Mouse (Mus musculus): ENCODE data around the gene Ier3.

DNA sequence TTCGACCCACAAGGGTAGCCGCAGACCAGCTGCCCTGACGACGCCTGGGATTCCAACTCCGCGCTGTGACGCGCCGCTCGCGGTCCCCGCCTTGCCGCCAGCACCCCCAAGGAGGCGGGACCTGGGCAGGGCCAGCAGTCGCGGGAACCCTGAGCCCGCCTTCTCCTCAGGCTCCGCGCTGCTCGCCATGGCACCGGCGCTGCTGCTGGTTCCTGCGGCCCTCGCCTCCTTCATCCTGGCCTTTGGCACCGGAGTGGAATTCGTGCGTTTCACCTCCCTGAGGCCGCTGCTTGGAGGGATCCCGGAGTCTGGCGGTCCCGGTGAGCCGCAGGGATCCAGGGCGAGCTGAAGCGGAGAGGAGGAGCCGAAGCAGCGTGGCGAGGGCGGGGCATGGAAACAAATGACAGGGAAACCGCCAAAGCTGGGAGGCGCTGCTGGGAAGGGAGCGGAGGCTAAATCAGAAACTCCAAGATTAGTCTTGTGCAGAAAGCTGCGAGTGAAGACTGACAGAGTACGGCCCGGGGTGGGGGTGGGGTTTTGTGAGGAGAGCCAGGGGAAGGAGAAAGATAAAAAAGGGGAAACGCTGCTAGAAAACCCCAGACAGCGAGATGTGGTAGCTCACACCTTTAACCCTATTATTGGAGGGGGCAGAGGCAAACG, 39.8 kb downstream of the Ier3 start, which contains the start of gene Nrm:
- TF ChIP-seq CTCF (IDR thresholded peaks at IDR 0.05; ENCODE audit: borderline replicate concordance, insufficient read depth, low read depth, low read length): peak; percentile 25; the same call in 1 of the 2 replicates
- TF ChIP-seq POLR2A (IDR thresholded peaks at IDR 0.05; ENCODE audit: borderline replicate concordance, insufficient read depth, low read length): peak; percentile 91
